Mouse (Mus musculus) natural killer cell, adult 2 months (primary cell): ENCODE results near the gene Usp39.

Experiments used
- DNase-seq, 2 experiments: peaks; one replicate each; pipeline ENCODE4 v3.0.0; 2022; ENCODE audit warnings: low spot score in 2 of 2

Usp39 gene

GRCm38 (mm10) chr6:72302349-72302925, 42.5 kb downstream of the Usp39 start:
- no peak for DNase-seq

DNA sequence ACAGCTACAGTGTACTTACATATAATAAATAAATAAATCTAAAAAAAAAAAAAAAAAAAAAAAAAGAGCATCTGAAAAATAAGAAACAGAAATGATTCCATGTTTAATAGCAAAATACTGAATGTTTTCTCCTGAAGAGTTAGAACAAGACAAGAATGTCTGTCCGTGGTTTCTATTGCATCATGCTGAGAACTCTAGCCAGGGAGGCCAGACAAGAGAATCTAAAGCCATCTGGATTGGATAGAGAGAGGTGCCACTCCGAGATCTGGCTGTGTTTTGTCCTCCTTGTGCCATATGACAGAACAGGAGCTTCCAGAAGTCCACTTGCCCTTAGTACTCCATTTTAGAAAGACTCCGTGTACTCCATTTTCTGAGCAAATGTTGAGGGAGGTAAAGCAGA, 47.2 kb downstream of the Usp39 start:
- no peak for DNase-seq

DNA sequence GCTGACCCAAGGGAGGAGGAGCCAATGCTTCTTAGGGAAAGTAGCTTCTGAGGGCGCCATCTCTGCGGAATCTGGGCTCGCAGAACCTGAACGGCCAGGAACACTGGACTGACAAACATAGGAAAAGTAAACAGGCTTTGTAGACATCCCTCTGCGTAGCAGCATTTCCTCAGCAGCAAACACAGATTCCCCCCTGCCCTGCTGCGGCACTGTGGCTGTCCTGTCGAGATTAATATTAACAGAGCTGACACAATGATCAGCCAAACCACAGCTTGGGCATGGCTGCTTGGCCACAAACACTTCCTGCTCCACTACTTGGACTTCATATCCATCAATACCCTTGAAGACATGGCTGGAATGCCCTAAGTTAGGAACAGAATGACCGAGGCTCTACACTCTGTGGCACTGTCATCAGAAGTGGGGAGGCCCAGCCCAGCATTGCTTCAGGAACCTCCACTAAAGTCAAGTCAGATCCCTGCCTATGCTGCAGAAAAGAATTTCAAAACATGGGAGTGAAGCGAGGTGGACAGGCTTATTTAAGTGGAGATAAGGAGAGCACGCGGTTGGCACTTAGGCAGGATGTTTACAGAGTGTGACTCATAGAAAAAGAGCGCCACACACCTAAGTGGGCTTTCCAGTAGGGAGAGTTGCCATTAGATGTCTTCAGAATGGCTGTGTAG, 51.9 kb downstream of the Usp39 start:
- DNase-seq, result no peak

DNA sequence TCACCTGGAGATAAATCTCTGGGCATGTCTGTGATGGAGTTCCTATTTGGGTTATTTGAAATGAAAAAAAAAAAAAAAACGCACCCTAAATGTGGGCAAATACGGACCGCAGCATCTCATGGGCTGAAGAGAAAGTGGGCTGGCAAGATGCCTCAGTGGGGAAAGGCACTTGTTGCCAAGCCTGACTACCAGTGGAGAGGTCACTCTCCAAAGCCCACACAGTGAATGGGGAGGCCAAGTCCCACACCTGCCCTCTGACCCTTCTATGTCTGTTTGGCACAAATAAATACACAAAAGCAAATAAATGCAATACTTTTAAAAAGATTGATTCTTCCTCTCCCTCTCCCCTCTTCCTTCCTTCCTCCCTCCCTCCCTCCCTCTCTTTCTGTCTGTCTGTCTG, 55.5 kb downstream of the Usp39 start:
- DNase-seq, result no peak

- DNase-seq, result peak; percentile 24 to 26
These were observed 61.1 kb downstream of the Usp39 start for GRCm38 (mm10) chr6:72283914-72284313.

- no peak for DNase-seq
These were observed 64.5 kb downstream of the Usp39 start for GRCm38 (mm10) chr6:72280410-72280998.

DNA sequence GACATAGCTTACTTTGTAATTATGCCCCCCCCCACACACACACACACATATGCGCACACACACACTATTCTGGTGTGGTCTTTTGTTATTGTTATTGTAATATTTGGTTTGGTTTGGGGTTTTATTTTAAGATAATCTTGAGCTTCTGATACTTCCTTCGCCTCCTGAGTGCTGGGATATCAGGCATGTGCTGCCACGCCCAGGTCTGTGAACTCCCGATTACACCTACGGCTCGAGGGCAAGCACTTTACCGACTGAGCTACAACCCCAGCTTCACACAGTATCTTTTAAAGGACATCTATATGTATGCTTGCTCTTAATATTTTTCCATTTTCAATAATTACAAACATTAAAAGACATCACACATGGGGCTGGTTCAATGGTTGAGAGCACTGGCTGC, 65.5 kb downstream of the Usp39 start:
- DNase-seq, result no peak

GRCm38 (mm10) chr6:72278835-72279234, 66.1 kb downstream of the Usp39 start:
- DNase-seq, result no peak

- no peak for DNase-seq
These were observed 67.3 kb downstream of the Usp39 start for GRCm38 (mm10) chr6:72277508-72278166.

DNA sequence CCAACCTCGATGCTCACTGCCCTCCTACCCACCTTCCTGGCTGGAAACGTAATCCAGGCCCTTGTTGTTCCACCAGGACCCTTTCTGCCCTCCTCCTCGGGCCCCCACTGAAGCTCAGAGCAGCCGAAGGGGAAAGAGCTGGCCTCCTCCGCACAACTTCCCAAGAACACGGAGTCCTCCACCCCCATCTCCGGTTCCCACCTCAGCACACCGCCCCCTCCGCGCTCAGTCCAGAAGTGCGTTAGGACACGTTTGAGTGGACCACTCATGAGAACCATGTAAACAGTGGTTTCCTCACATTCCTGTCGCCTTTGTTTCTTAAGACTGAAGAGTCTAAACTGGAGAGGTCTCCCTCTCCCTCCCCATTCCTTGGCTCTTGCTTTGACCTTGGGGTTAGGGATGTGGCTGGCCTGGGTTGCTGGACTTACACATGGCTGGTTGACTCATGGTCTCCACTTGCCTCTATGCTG, 68.0 kb downstream of the Usp39 start:
- DNase-seq, result no peak

- no peak for DNase-seq
These were observed 68.8 kb downstream of the Usp39 start for GRCm38 (mm10) chr6:72276141-72276540.

- DNase-seq, result no peak
These were observed 69.5 kb downstream of the Usp39 start for GRCm38 (mm10) chr6:72275527-72275926.

GRCm38 (mm10) chr6:72273153-72273552, 71.8 kb downstream of the Usp39 start:
- no peak for DNase-seq

GRCm38 (mm10) chr6:72272161-72272696, 72.8 kb downstream of the Usp39 start:
- DNase-seq, result no peak

GRCm38 (mm10) chr6:72270952-72271519, 73.9 kb downstream of the Usp39 start:
- no peak for DNase-seq

DNA sequence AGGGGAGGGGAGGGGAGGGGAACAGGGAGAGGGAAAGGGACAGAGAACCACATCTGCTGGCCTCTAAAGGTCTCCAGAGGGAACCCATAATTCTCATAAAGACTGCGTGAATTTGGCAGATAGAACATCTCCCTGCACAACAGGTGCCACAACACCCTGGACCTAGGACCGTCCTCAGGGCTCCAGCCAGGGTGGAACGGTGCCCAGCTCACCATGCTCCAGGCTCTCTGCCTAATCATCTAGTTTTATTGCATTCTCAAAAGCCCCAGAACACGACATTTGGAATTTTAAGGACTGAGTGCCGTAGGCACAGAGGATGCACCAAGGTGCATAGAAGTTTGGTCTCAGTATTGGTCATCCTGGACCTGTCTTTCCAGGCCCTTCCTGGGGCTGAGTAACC, 74.7 kb downstream of the Usp39 start:
- no peak for DNase-seq
